Mouse (Mus musculus): Measurements from ENCODE around the gene Fance. TPM values are rescaled to one million over a fixed set of nuclear protein-coding genes. Genes with fewer than 3 reads are reported as not detected.
A peak's percentile ranks its signal among the peaks of the same experiment; 100 is the strongest.
"Not testable (repeated sequence)": the region's sequence is repeated elsewhere in the genome, so short reads cannot be mapped to it uniquely, and the experiment has no call there.

The Fance gene
- polyA plus RNA-seq, 1 experiment, result 33.1 TPM

DNA sequence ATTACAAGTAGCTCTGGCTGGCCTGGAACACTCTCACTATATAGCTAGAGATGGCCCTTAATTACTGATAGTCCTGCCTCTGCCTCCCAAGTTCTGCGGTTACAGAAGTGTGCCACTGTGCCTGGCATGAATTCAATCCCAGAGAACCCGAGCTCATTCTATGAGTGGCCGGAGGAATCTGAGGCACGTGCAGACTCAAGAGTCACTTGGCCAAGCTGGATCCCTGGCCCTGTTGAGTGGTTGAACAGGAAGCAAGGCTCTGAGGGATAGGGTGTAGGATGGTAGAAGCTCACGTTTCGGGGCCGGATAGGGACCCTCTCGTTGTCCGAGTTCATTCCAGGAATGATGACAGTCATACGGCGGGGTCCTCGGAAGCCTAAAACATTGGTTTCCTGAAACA, 42.6 kb downstream of the Fance start:
- H3K4me1 ChIP-seq, result peaks cover 11% of the 10 kb centered on the region
- H3K9me3 ChIP-seq, result peaks cover 17% of the 10 kb centered on the region
- H3K27me3 ChIP-seq (replicated peaks), result peaks cover 96% of the 10 kb centered on the region
- no peak for TF ChIP-seq FLI1 (IDR thresholded peaks at IDR 0.05; ENCODE audit: low read length)
- TF ChIP-seq GATA1 (IDR thresholded peaks at IDR 0.05; ENCODE audit: borderline replicate concordance, low read length), result no peak
- H3K36me3 ChIP-seq (replicated peaks; ENCODE audit: low read length), result no peaks in the 10 kb centered on the region
- H3K4me3 ChIP-seq (replicated peaks), result no peak overlapping the region

DNA sequence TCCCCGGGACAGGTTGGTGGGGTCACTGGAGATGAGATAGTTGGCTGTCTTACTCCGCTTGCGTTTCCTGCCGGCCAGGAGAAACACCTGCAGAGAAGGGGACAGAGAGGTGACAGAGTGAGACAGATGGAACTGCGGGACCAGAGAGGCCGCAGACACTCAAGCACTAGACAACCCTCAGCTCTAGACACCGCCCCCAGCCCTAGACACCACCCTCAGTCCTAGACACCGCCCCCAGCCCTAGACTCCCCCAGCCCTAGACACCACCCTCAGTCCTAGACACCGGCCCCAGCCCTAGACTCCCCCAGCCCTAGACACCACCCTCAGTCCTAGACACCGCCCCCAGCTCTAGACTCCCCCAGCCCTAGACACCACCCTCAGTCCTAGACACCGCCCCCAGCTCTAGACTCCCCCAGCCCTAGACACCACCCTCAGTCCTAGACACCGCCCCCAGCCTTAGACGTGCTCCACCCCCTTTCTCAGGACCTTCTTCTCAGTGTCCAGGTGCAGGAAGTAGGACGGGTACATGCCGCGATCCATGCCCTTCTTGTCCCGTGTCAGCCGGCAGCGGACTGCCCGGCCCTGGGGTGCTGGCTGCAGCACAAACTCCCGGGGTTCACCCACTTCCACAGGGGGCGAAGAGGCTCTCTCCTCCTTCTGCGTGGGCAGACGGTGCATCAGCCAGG, 45.4 kb downstream of the Fance start:
- Histone ChIP-seq H3K4me1 (peaks cover 17% of the 10 kb centered on the region), H3K9me3 (peaks cover 13% of the 10 kb centered on the region), H3K27me3 (replicated peaks) (peaks cover 95% of the 10 kb centered on the region)
- H3K36me3 ChIP-seq (replicated peaks; ENCODE audit: low read length); H3K4me3 ChIP-seq (replicated peaks): not testable (repeated sequence)

DNA sequence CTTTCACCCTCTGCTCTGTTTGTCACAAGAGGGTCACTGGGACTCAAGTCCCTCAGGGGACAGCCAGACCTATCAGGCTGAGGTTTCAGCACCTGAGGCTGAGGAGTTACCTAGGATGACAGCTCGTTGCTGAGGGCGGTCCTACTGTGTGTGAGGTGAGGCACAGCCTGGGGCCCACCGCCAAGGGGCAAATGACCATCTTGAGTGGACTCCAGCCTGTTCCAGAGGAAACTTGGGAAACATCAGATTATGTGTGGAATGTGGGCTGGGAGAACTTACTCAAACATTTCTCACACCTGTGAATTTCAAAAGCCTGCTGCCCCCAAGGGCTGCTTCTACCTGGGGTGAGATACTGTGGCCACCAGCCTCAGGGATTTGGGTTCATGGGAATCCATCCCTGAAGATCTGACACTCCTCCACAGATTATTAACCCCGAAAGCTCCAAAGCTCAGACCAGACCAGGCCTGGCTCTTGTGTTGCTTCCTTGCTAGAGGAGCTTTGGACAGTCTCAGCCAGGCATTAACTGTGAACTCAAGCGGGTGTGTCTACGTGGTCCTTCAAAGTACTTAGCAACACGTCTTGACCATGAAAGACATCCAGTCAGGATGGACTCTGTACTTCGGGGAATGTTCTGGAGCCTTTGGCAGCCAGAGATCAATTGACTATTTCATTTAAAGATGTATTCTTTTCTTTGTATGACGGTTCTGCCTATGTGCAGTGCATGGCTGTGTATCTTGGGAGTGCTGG, 47.4 kb downstream of the Fance start:
- no peak overlapping the region for H3K4me3 ChIP-seq (replicated peaks)
- no peaks in the 10 kb centered on the region for H3K36me3 ChIP-seq (replicated peaks; ENCODE audit: low read length)
- H3K4me1 ChIP-seq, result peaks cover 35% of the 10 kb centered on the region
- H3K27me3 ChIP-seq (replicated peaks), result peaks cover 94% of the 10 kb centered on the region
- TF ChIP-seq FLI1 (IDR thresholded peaks at IDR 0.05; ENCODE audit: low read length), result no peak
- H3K9me3 ChIP-seq, result peaks cover 10% of the 10 kb centered on the region

DNA sequence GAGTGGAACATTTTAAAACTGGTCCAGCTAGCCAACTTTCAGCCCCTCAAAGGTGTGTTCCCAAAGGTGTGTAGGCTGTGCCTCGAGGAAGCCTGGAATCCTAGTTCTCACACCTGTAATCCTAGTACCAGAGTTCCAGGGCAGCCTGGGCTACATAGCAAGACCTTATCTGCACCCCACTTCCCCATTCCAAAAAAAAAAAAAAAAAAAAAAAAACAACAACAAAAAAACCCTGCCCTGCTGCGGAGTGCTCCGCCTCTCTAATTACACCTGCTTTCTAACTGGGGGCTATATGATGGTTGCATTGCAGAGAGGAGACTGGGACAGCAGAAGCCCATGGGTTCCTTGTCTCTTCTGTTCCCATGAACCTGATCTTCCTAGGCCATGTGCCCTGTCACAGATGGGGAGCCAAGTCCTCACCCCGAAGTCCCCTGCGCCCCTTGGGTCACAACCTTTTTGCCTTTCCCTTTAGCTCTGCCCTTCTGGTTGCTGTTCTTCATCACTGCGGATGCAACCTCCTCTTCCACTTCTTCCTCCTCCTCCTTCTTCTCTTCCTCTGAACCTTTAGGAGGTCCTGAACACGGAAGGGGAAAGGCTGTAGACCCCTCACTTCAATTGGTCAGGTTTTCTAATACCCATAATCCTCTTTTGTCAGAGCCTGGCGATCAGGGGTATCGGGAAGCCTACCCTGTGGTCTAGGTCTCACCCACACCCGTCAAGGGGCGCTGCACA, 48.8 kb downstream of the Fance start:
- Histone ChIP-seq H3K9me3 (peaks cover 10% of the 10 kb centered on the region), H3K4me3 (replicated peaks) (peak overlapping the region; percentile 81), H3K4me1 (peaks cover 35% of the 10 kb centered on the region), H3K27me3 (replicated peaks) (peaks cover 86% of the 10 kb centered on the region), H3K36me3 (replicated peaks; ENCODE audit: low read length) (no peaks in the 10 kb centered on the region)
- no peak for TF ChIP-seq GATA1 (IDR thresholded peaks at IDR 0.05; ENCODE audit: borderline replicate concordance, low read length)
- no peak for TF ChIP-seq FLI1 (IDR thresholded peaks at IDR 0.05; ENCODE audit: low read length)

DNA sequence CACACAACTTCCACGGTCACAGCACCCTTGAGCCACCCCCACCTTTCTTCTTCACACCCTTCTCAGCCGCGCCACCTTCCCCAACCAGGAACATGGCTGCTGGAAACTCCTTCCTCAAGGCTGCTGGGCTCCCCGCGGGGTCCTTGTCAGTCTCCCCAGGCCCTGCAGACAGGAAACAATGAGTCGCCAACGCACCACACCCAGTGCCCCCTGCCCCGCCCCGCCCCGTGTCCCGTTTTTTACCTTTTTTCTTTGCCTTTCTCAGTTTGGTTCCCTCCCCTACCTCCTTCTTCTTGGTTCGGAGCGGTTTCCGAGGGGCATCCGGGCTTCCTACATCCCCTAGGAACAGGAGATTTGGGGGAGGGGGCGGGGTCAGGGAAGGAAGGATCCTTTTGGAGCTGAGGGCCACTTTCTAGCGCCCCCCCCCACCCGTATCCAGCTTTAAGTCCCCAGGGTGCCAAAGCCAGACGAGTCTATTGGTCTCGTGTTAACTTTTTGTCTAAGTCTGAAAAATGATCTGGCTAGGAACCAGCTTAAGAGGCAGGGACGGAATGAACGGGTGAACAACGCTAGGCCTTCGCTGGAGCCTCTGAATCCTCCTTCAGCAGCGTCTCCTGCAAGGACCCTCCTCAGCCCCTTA, 49.5 kb downstream of the Fance start:
- no peaks in the 10 kb centered on the region for H3K36me3 ChIP-seq (replicated peaks; ENCODE audit: low read length)
- H3K9me3 ChIP-seq, result peaks cover 10% of the 10 kb centered on the region
- H3K27me3 ChIP-seq (replicated peaks), result peaks cover 79% of the 10 kb centered on the region
- peaks cover 35% of the 10 kb centered on the region for H3K4me1 ChIP-seq
- TF ChIP-seq GATA1 (IDR thresholded peaks at IDR 0.05; ENCODE audit: borderline replicate concordance, low read length) (no peak), FLI1 (IDR thresholded peaks at IDR 0.05; ENCODE audit: low read length) (no peak)
- peak overlapping the region; percentile 81 for H3K4me3 ChIP-seq (replicated peaks)

DNA sequence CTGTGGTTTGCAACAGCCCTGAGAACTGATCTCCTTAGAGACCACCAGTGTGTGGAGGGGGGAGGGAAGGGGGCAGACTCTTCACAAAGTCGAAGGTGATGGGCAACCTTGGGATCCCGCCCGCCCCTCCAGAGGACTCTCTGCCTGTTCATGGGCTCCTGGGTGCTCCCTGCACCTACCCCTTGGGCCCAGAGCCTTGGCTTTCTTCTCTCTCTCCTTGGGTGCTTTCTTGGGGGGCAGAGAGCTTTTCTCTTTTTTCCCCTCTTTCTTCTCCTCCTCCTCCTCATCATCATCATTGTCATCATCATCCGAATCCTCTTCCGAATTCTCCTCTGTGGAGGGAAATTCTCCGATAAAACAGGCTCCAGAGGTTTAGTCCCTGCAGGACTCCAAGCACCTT, 50.2 kb downstream of the Fance start:
- H3K36me3 ChIP-seq (replicated peaks; ENCODE audit: low read length), result no peaks in the 10 kb centered on the region
- no peak for TF ChIP-seq GATA1 (IDR thresholded peaks at IDR 0.05; ENCODE audit: borderline replicate concordance, low read length)
- TF ChIP-seq FLI1 (IDR thresholded peaks at IDR 0.05; ENCODE audit: low read length), result no peak
- H3K9me3 ChIP-seq, result peaks cover 10% of the 10 kb centered on the region
- H3K4me1 ChIP-seq, result peaks cover 40% of the 10 kb centered on the region
- no peak overlapping the region for H3K4me3 ChIP-seq (replicated peaks)
- peaks cover 73% of the 10 kb centered on the region for H3K27me3 ChIP-seq (replicated peaks)

DNA sequence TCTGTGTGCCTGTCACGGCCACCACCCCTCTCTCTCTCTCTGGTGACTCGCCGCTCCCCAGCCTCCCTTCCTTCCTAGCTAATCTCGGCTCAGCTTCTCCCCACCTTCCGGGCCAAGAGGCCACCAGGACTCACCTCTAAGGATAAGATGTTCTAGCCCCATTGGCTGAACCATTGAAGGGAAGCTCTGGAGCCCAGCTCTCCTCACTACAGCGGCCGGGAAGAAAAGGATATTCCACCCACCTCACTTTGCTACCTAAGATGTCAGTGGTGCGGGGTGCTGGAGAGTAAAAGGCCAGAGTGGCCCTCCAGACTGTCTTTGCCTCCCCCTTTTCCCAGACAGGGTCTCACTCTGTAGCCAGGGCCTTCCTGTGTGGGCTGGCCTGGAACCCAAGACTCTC, 51.8 kb downstream of the Fance start, which contains the start of gene Tulp1:
Gene Tulp1, minus strand, starts transcription at position 101 of the 400 bp plus-strand sequence.
- Histone ChIP-seq H3K4me1 (peaks cover 43% of the 10 kb centered on the region), H3K36me3 (replicated peaks; ENCODE audit: low read length) (no peaks in the 10 kb centered on the region), H3K4me3 (replicated peaks) (no peak within 1 kb of the TSS), H3K27me3 (replicated peaks) (peaks cover 61% of the 10 kb centered on the region), H3K9me3 (peaks cover 4% of the 10 kb centered on the region)
- TF ChIP-seq FLI1 (IDR thresholded peaks at IDR 0.05; ENCODE audit: low read length) (no peak), GATA1 (IDR thresholded peaks at IDR 0.05; ENCODE audit: borderline replicate concordance, low read length) (no peak)

DNA sequence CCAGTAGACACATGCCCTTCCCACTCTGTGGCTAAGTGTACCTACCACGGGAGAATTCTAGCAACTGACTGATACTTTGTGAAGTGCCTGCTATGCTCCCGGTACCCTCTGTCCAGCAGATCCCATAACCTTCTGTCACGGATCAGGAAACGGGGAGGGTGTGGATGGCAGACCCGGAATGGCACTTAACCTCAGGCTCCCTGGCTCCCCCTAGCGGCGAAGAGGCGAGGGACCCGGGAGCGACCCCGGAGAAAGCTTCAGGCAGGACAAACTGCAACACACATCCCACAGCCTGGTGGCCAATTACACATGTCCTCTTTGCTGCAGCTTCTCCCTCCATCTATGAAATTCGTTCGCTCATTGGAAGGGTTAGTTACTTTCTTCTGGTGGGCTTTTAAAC, 55.1 kb downstream of the Fance start:
- Histone ChIP-seq H3K36me3 (replicated peaks; ENCODE audit: low read length) (no peaks in the 10 kb centered on the region), H3K4me3 (replicated peaks) (peak overlapping the region; percentile 85), H3K4me1 (peaks cover 28% of the 10 kb centered on the region), H3K27me3 (replicated peaks) (peaks cover 40% of the 10 kb centered on the region), H3K9me3 (no peaks in the 10 kb centered on the region)
- TF ChIP-seq GATA1 (IDR thresholded peaks at IDR 0.05; ENCODE audit: borderline replicate concordance, low read length) (no peak), FLI1 (IDR thresholded peaks at IDR 0.05; ENCODE audit: low read length) (no peak)

DNA sequence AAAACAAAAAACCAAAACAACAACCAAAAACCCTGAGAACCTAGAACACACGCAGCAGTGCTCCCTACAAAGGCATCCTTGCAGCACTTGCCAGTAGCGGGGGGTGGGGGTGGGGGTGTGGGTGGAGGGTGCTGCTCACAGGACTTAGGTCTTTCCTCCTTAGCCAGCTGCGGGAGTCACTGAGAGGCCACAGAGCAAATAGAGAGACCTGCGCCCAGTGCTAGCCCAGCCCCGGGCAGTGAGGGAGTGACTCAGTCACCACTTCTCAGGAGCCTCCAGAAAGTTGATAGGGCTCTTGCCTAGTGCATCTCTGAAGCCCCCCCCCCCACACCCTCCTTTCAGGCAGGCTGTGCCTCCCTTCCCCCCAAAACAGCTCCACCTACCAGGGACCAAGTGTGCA, 55.7 kb downstream of the Fance start:
- Histone ChIP-seq H3K4me3 (replicated peaks) (no peak overlapping the region), H3K36me3 (replicated peaks; ENCODE audit: low read length) (no peaks in the 10 kb centered on the region), H3K27me3 (replicated peaks) (peaks cover 34% of the 10 kb centered on the region), H3K4me1 (peaks cover 26% of the 10 kb centered on the region), H3K9me3 (no peaks in the 10 kb centered on the region)
- TF ChIP-seq GATA1 (IDR thresholded peaks at IDR 0.05; ENCODE audit: borderline replicate concordance, low read length) (no peak), FLI1 (IDR thresholded peaks at IDR 0.05; ENCODE audit: low read length) (no peak)

Data from megakaryocyte, embryonic 14.5 days (primary cell).